Mouse (Mus musculus): ENCODE results near the gene Rnf150. TPM values are rescaled to one million over a fixed set of nuclear protein-coding genes. Genes with fewer than 3 reads are reported as not detected.

Gene Rnf150
- total RNA-seq, 1 experiment, result 0.09 TPM

DNA sequence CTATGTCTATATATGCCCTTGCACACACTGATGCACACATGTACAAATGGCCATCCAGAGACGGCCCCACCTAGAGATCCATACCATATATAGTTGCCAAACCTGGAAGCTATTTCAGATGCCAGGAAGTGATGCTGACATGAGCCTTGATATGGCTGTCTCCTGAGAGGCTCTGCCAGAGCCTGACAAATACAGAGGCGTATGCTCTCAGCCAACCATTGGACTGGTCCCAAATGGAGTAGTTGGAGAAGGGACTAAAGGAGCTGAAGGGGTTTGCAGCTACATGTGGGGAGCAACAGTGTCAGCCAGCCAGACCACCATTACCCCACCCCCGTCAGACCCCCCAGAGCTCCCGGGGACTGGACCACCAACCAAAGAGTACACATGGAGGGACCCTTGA is 189.7 kb downstream of the Rnf150 start:
- Histone ChIP-seq H3K36me3 (ENCODE audit: control insufficient read depth, insufficient read depth, low read length, poor library complexity, severe bottlenecking) (no peaks in the 10 kb centered on the region), H3K9ac (ENCODE audit: insufficient read depth, low read depth, low read length, poor library complexity, severe bottlenecking) (no peak overlapping the region), H3K4me3 (ENCODE audit: insufficient read depth in 1 of 2, low read depth in 1 of 2, low read length in 2 of 2, poor library complexity in 1 of 2, severe bottlenecking in 1 of 2) (no peak overlapping the region), H3K27ac (ENCODE audit: insufficient read depth, low read depth, low read length, poor library complexity, severe bottlenecking) (no peak overlapping the region), H3K9me3 (ENCODE audit: control insufficient read depth, insufficient read depth, low read depth, low read length) (no peaks in the 10 kb centered on the region), H3K4me1 (ENCODE audit: control insufficient read depth in 2 of 2, insufficient read depth in 2 of 2, low read length in 2 of 2, poor library complexity in 1 of 2) (no peaks in the 10 kb centered on the region)
- in situ Hi-C loops (cut with MboI; ENCODE audit: low sequenced_read_pairs in 2 of 2, unreplicated experiment in 2 of 2), result no loop called here
- TF ChIP-seq ZC3H11A (IDR thresholded peaks at IDR 0.05; ENCODE audit: borderline replicate concordance, low read depth, low read length) (no peak), MAFK (IDR thresholded peaks at IDR 0.05; ENCODE audit: insufficient read depth, low read depth, low read length) (no peak), CHD2 (IDR thresholded peaks at IDR 0.05; ENCODE audit: low read depth, low read length) (no peak), ZNF384 (IDR thresholded peaks at IDR 0.05; ENCODE audit: low read depth, low read length) (no peak), HCFC1 (IDR thresholded peaks at IDR 0.05; ENCODE audit: borderline replicate concordance, insufficient read depth, low read length) (no peak)
- DNase-seq (ENCODE audit: low read depth, low spot score), result no peak

DNA sequence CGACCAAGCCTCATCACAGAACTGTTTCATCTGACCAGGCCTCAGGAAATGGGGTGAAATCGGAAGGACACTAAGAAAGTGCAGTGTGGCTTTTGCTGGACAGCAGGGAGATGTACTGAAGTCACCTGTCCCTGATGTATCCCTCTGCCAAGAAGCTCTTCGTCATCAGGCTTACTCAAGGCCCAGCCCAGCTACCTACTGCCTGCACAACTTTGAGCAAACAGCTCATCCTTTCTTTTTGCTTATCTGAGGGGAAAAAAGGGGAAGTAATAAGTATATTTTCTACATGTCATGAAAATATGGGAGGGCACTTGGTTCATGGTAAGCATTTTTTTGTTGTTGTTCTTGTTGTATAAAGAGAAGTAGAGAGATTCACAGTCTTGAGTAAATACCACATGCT is 191.6 kb downstream of the Rnf150 start:
- in situ Hi-C loops (cut with MboI; ENCODE audit: low sequenced_read_pairs in 2 of 2, unreplicated experiment in 2 of 2), result no loop called here
- Histone ChIP-seq H3K9me3 (ENCODE audit: control insufficient read depth, insufficient read depth, low read depth, low read length) (no peaks in the 10 kb centered on the region), H3K4me1 (ENCODE audit: control insufficient read depth in 2 of 2, insufficient read depth in 2 of 2, low read length in 2 of 2, poor library complexity in 1 of 2) (no peaks in the 10 kb centered on the region), H3K36me3 (ENCODE audit: control insufficient read depth, insufficient read depth, low read length, poor library complexity, severe bottlenecking) (no peaks in the 10 kb centered on the region), H3K4me3 (ENCODE audit: insufficient read depth in 1 of 2, low read depth in 1 of 2, low read length in 2 of 2, poor library complexity in 1 of 2, severe bottlenecking in 1 of 2) (no peak overlapping the region), H3K27ac (ENCODE audit: insufficient read depth, low read depth, low read length, poor library complexity, severe bottlenecking) (no peak overlapping the region), H3K9ac (ENCODE audit: insufficient read depth, low read depth, low read length, poor library complexity, severe bottlenecking) (no peak overlapping the region)
- DNase-seq (ENCODE audit: low read depth, low spot score), result no peak
- TF ChIP-seq ZNF384 (IDR thresholded peaks at IDR 0.05; ENCODE audit: low read depth, low read length) (no peak), ZC3H11A (IDR thresholded peaks at IDR 0.05; ENCODE audit: borderline replicate concordance, low read depth, low read length) (no peak), CHD2 (IDR thresholded peaks at IDR 0.05; ENCODE audit: low read depth, low read length) (no peak), MAFK (IDR thresholded peaks at IDR 0.05; ENCODE audit: insufficient read depth, low read depth, low read length) (no peak), HCFC1 (IDR thresholded peaks at IDR 0.05; ENCODE audit: borderline replicate concordance, insufficient read depth, low read length) (no peak)

DNA sequence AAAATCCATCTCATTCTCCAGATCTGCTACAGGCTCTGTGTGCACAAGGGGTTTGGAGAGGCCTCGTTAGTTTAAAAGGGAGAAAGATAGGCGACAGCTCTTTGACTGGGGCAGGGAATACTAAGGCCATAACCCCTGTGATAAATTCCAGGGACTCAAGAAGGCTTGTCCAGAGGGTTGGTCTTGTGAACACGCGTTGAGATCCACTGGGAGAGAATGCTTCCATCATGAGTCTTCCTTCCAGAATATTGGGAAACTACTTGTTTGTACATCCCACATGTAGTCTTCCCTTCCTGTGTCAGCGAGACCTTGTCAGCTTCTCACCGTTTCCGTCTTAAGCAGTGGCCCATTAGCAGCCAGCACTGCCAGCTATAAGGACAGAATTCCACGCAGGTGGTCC is 195.8 kb downstream of the Rnf150 start:
- Histone ChIP-seq H3K9ac (ENCODE audit: insufficient read depth, low read depth, low read length, poor library complexity, severe bottlenecking) (no peak overlapping the region), H3K9me3 (ENCODE audit: control insufficient read depth, insufficient read depth, low read depth, low read length) (no peaks in the 10 kb centered on the region), H3K27ac (ENCODE audit: insufficient read depth, low read depth, low read length, poor library complexity, severe bottlenecking) (no peak overlapping the region), H3K4me1 (ENCODE audit: control insufficient read depth in 2 of 2, insufficient read depth in 2 of 2, low read length in 2 of 2, poor library complexity in 1 of 2) (no peaks in the 10 kb centered on the region), H3K4me3 (ENCODE audit: insufficient read depth in 1 of 2, low read depth in 1 of 2, low read length in 2 of 2, poor library complexity in 1 of 2, severe bottlenecking in 1 of 2) (no peak overlapping the region), H3K36me3 (ENCODE audit: control insufficient read depth, insufficient read depth, low read length, poor library complexity, severe bottlenecking) (no peaks in the 10 kb centered on the region)
- in situ Hi-C loops (cut with MboI; ENCODE audit: low sequenced_read_pairs in 2 of 2, unreplicated experiment in 2 of 2), result no loop called here
- no peak for DNase-seq (ENCODE audit: low read depth, low spot score)
- TF ChIP-seq ZNF384 (IDR thresholded peaks at IDR 0.05; ENCODE audit: low read depth, low read length) (no peak), ZC3H11A (IDR thresholded peaks at IDR 0.05; ENCODE audit: borderline replicate concordance, low read depth, low read length) (no peak), CHD2 (IDR thresholded peaks at IDR 0.05; ENCODE audit: low read depth, low read length) (no peak), MAFK (IDR thresholded peaks at IDR 0.05; ENCODE audit: insufficient read depth, low read depth, low read length) (no peak)

DNA sequence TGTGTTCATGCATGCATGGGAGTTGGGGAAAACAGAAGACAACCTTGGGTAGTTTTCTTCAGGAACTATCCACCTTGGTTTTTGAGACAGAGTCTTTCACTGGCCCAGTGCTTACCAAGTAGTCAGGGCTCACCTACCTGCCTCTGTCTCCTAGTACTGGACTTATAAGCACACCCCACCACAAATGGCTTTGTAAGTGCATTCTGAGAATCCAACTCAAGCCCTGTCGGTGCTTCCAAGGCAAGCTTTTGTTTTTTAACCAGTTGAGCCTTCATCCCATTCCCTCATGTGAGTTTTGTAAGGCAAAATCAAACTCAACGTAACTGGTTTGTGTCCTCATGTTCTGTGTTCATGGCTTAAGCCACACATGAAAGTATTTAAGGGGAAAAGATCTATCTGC is 196.9 kb downstream of the Rnf150 start:
- in situ Hi-C loops (cut with MboI; ENCODE audit: low sequenced_read_pairs in 2 of 2, unreplicated experiment in 2 of 2), result no loop called here
- no peak overlapping the region for H3K9ac ChIP-seq (ENCODE audit: insufficient read depth, low read depth, low read length, poor library complexity, severe bottlenecking)
- H3K4me3 ChIP-seq (ENCODE audit: insufficient read depth in 1 of 2, low read depth in 1 of 2, low read length in 2 of 2, poor library complexity in 1 of 2, severe bottlenecking in 1 of 2), result no peak overlapping the region
- no peaks in the 10 kb centered on the region for H3K9me3 ChIP-seq (ENCODE audit: control insufficient read depth, insufficient read depth, low read depth, low read length)
- no peak for DNase-seq (ENCODE audit: low read depth, low spot score)
- no peaks in the 10 kb centered on the region for H3K4me1 ChIP-seq (ENCODE audit: control insufficient read depth in 2 of 2, insufficient read depth in 2 of 2, low read length in 2 of 2, poor library complexity in 1 of 2)
- TF ChIP-seq ZC3H11A (IDR thresholded peaks at IDR 0.05; ENCODE audit: borderline replicate concordance, low read depth, low read length), result no peak
- no peak for TF ChIP-seq MAFK (IDR thresholded peaks at IDR 0.05; ENCODE audit: insufficient read depth, low read depth, low read length)
- no peak for TF ChIP-seq HCFC1 (IDR thresholded peaks at IDR 0.05; ENCODE audit: borderline replicate concordance, insufficient read depth, low read length)
- TF ChIP-seq ZNF384 (IDR thresholded peaks at IDR 0.05; ENCODE audit: low read depth, low read length), result no peak
- no peak for TF ChIP-seq CHD2 (IDR thresholded peaks at IDR 0.05; ENCODE audit: low read depth, low read length)
- no peak overlapping the region for H3K27ac ChIP-seq (ENCODE audit: insufficient read depth, low read depth, low read length, poor library complexity, severe bottlenecking)
- H3K36me3 ChIP-seq (ENCODE audit: control insufficient read depth, insufficient read depth, low read length, poor library complexity, severe bottlenecking), result no peaks in the 10 kb centered on the region

DNA sequence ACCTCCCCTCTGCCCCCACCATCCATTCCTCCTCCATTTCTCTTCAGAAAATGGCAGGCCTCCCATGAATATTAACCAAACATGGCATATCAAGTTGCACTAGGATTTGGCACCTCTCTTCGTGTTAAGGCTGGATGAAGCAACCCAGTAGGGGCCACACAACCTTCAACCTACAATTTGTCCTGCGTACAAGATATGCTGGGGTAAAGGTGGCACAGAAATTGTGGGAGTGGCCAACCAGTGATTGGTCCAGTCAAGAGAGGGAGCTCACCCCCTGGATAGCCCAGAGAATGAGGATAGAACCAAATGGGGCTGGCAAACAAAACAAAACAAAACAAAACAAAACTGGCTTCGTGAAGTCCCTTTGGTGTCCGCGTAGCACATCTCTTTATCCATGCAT is 198.1 kb downstream of the Rnf150 start:
- in situ Hi-C loops (cut with MboI; ENCODE audit: low sequenced_read_pairs in 2 of 2, unreplicated experiment in 2 of 2), result no loop called here
- TF ChIP-seq ZNF384 (IDR thresholded peaks at IDR 0.05; ENCODE audit: low read depth, low read length), result no peak
- TF ChIP-seq MAFK (IDR thresholded peaks at IDR 0.05; ENCODE audit: insufficient read depth, low read depth, low read length), result no peak
- TF ChIP-seq ZC3H11A (IDR thresholded peaks at IDR 0.05; ENCODE audit: borderline replicate concordance, low read depth, low read length), result no peak
- no peak for TF ChIP-seq CHD2 (IDR thresholded peaks at IDR 0.05; ENCODE audit: low read depth, low read length)
- TF ChIP-seq HCFC1 (IDR thresholded peaks at IDR 0.05; ENCODE audit: borderline replicate concordance, insufficient read depth, low read length), result no peak
- DNase-seq (ENCODE audit: low read depth, low spot score), result no peak

More for the DNA sequence above, 198.1 kb downstream of the Rnf150 start:
- H3K36me3 ChIP-seq (ENCODE audit: control insufficient read depth, insufficient read depth, low read length, poor library complexity, severe bottlenecking), result no peaks in the 10 kb centered on the region
- no peak overlapping the region for H3K27ac ChIP-seq (ENCODE audit: insufficient read depth, low read depth, low read length, poor library complexity, severe bottlenecking)
- no peaks in the 10 kb centered on the region for H3K4me1 ChIP-seq (ENCODE audit: control insufficient read depth in 2 of 2, insufficient read depth in 2 of 2, low read length in 2 of 2, poor library complexity in 1 of 2)
- H3K9me3 ChIP-seq (ENCODE audit: control insufficient read depth, insufficient read depth, low read depth, low read length), result no peaks in the 10 kb centered on the region
- no peak overlapping the region for H3K9ac ChIP-seq (ENCODE audit: insufficient read depth, low read depth, low read length, poor library complexity, severe bottlenecking)
- H3K4me3 ChIP-seq (ENCODE audit: insufficient read depth in 1 of 2, low read depth in 1 of 2, low read length in 2 of 2, poor library complexity in 1 of 2, severe bottlenecking in 1 of 2), result no peak overlapping the region
